Mouse (Mus musculus) limb, embryonic 11.5 days (tissue): Measurements from ENCODE around the gene Defb43. TPM values are rescaled to one million over a fixed set of nuclear protein-coding genes. Genes with fewer than 3 reads are reported as not detected.
A peak's percentile ranks its signal among the peaks of the same experiment; 100 is the strongest.

Experiments used
- ATAC-seq: fragments of 200-750 bp; cut with Nextera tagmentation; 2 replicates; pipeline ENCODE4 v1.8.0; 2017; ENCODE audit warnings: low read depth; ENCODE audit not compliant: insufficient number of reproducible peaks, low FRiP score, low TSS enrichment
- DNase-seq: peaks from one replicate; pipeline ENCODE4 v3.0.0-alpha.2; 2015; ENCODE audit warnings: low spot score
- H3K27ac ChIP-seq: fragments of 300-500 bp; sonication (generic); replicated peaks from 2 replicates; pipeline ENCODE4 v1.5.1; 2014; ENCODE audit warnings: low read depth, mild to moderate bottlenecking, low read length
- H3K27me3 ChIP-seq: fragments of 300-500 bp; sonication (generic); 2 replicates; pipeline ENCODE4 v1.6.1; 2014; ENCODE audit warnings: mild to moderate bottlenecking, low read length, mixed read lengths; ENCODE audit not compliant: control insufficient read depth, insufficient read depth
- H3K36me3 ChIP-seq: fragments of 300-500 bp; sonication (generic); 2 replicates; pipeline ENCODE4 v1.6.1; 2014; ENCODE audit warnings: mild to moderate bottlenecking, low read length, moderate library complexity, mixed read lengths; ENCODE audit not compliant: control insufficient read depth, insufficient read depth
- H3K4me1 ChIP-seq: fragments of 300-500 bp; sonication (generic); 2 replicates; pipeline ENCODE4 v1.6.1; 2014; ENCODE audit warnings: low read length, mixed read lengths; ENCODE audit not compliant: control insufficient read depth, insufficient read depth
- H3K4me2 ChIP-seq: fragments of 300-500 bp; sonication (generic); 2 replicates; pipeline ENCODE4 v1.6.1; 2014; ENCODE audit warnings: low read depth, mild to moderate bottlenecking, moderate library complexity; ENCODE audit not compliant: severe bottlenecking
- H3K4me3 ChIP-seq: fragments of 300-500 bp; sonication (generic); 2 replicates; pipeline ENCODE4 v1.5.1; 2014; ENCODE audit warnings: low read depth, low read length
- H3K9ac ChIP-seq: fragments of 300-500 bp; sonication (generic); 2 replicates; pipeline ENCODE4 v1.6.1; 2014; ENCODE audit warnings: mild to moderate bottlenecking, low read length
- H3K9me3 ChIP-seq: fragments of 300-500 bp; sonication (generic); 2 replicates; pipeline ENCODE4 v1.6.1; 2016; ENCODE audit warnings: low read length; ENCODE audit not compliant: control insufficient read depth
- WGBS: fragments of 180-500 bp; shearing (Covaris S2); extraction: QIAGEN DNeasy Blood & Tissue Kit; methylation state at CpG from one replicate; pipeline ENCODE4 v1.1.7; 2014; 5-methylcytosine and 5-hydroxymethylcytosine counted together
- polyA plus RNA-seq: library from polyadenylated mRNA; unstranded; fragments of >200 nt; fragmentation: Nextera tagmentation; extraction: Ambion mirVana; gene quantifications from 2 replicates; pipeline ENCODE4 v1.2.1, GENCODE M21; 2014

The Defb43 gene
- polyA plus RNA-seq, 1 experiment from 2014 or later: not detected

DNA sequence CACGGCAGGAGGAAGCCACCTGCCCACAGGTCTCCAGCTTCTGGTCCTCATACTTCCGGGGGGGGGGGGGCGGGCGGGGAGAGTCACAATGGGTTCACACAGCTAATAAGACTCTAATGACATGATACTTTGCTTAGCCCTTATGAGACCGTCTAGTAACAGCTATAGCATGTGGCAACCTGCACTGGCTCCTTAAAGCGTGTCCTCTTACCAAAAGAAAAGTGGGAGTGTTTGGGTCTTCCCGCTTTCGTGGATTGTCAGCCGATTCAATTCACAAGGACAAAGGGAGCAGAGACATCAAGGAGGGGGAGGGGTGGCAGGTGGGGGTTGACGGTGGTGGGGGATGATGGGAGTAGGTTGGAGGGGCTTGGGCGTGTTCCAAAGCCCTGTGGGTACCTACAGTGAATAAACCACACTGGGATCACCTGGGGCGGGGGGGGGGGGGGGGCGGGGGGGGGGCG lies 38.4 kb downstream of the Defb43 start, which contains the start of gene Defb30:
Defb30 (minus strand) TSS at position 51 of the 461 bp plus-strand sequence.
- 86% methylated on average over 12 of the region's 14 CpGs for whole genome bisulfite sequencing
- H3K36me3 ChIP-seq: no peaks in the 10 kb centered on the region
- no peaks in the 10 kb centered on the region for H3K27me3 ChIP-seq
- no peak within 1 kb of the TSS for H3K4me3 ChIP-seq
- no peak within 1 kb of the TSS for H3K4me2 ChIP-seq
- no peaks in the 10 kb centered on the region for H3K4me1 ChIP-seq
- DNase-seq (no peak), ATAC-seq (no peak)
- no peaks in the 10 kb centered on the region for H3K9me3 ChIP-seq
- no peak within 1 kb of the TSS for H3K9ac ChIP-seq
- no peak within 1 kb of the TSS for H3K27ac ChIP-seq

DNA sequence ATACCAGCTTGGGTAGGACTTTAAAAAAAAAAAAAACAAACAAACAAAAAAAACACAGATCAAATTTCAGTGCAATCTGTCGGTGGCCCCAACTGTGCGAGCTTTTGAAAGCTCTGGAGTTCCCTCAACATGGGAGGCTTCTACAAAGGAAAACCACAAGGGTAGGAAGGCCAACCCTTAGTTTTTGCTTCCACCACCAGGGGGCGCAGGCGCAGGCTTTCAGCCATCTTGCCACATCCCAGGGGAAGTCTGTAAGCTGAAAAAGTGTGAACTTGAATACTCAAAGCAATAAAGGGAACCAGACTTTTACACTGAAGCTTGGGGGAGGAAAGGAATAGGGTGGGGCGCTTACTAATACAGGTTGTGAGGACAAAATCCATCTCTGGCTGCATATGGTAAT lies 39.2 kb downstream of the Defb43 start:
- Histone ChIP-seq H3K4me3 (no peak overlapping the region), H3K36me3 (no peaks in the 10 kb centered on the region), H3K27me3 (no peaks in the 10 kb centered on the region), H3K4me1 (no peaks in the 10 kb centered on the region), H3K9ac (no peak overlapping the region), H3K27ac (no peak overlapping the region), H3K9me3 (no peaks in the 10 kb centered on the region), H3K4me2 (no peak overlapping the region)
- WGBS: 32% methylated on average over 5 of the region's 5 CpGs
- DNase-seq (peak; percentile 76), ATAC-seq (no peak)

DNA sequence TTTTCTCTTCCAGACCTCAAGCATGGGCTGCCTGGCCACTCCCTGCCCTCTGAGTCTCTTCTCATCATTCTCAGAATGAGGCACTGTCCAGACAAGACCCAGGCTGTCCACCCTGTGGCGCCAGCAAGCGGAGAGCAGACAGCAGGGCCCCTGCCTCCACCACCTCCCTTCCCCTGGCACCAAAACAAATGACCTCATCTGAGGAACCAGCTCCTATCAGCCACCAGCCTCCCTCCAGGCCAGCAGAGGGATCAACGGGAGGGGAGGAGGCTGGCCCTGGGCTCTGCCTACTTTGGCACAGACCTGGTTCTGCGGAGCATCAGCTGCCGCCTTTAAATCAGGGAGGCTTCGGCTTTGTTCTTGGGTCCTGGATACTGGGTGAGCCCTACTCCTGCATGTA lies 43.2 kb downstream of the Defb43 start:
- H3K9ac ChIP-seq: no peak overlapping the region
- no peaks in the 10 kb centered on the region for H3K9me3 ChIP-seq
- ATAC-seq: no peak; the same call in 1 of the 2 replicates
- no peak for DNase-seq
- H3K4me1 ChIP-seq: no peaks in the 10 kb centered on the region
- WGBS: 38% methylated on average over 6 of the region's 6 CpGs
- no peaks in the 10 kb centered on the region for H3K27me3 ChIP-seq
- no peak overlapping the region for H3K27ac ChIP-seq
- H3K4me2 ChIP-seq: no peak overlapping the region
- H3K36me3 ChIP-seq: no peaks in the 10 kb centered on the region
- no peak overlapping the region for H3K4me3 ChIP-seq

DNA sequence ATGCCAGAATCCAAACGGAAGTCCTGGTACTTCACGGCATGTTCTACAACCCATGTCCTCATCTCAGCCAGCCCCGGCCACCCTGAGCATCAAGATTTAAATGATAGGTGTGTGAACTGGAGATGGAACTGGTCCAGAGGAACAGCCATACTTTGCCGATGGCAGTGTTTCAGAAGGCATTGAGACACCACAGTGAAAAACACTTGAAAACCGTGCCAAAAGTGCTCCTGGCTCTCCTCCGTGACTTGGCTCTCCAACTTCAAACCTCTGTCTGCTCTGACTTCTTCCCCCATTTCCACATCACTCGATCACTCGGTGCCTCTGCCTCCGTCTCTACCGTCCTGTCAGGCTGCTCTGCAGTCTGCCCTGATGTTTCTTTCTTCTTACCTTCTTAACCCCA lies 48.8 kb downstream of the Defb43 start:
- Histone ChIP-seq H3K4me1 (no peaks in the 10 kb centered on the region), H3K27ac (no peak overlapping the region), H3K4me2 (no peak overlapping the region), H3K36me3 (no peaks in the 10 kb centered on the region), H3K9ac (no peak overlapping the region), H3K27me3 (no peaks in the 10 kb centered on the region), H3K9me3 (no peaks in the 10 kb centered on the region), H3K4me3 (no peak overlapping the region)
- whole genome bisulfite sequencing: 82% methylated on average over 10 of the region's 10 CpGs
- DNase-seq (no peak), ATAC-seq (no peak)

DNA sequence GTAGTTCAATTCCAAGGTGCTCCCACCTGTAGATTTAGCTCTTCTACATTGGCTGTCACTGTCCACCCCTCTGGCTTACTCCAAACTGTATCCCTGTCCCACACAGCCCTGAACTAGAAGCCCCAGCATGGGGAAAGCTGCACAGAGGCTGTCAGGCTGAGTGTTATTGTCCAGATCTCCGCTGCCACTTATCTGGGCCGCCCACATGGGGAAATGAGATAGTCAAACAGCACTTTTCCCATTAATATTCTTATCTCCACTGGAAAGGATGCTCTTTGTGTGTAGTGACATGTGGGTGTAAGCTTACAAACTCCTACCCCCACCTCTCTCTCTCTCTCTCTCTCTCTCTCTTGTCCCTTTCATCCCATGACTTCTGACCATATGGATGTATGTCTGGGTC lies 50.6 kb downstream of the Defb43 start:
- no peak overlapping the region for H3K27ac ChIP-seq
- no peaks in the 10 kb centered on the region for H3K27me3 ChIP-seq
- no peaks in the 10 kb centered on the region for H3K9me3 ChIP-seq
- WGBS: 73% methylated on average over 2 of the region's 2 CpGs
- DNase-seq (no peak), ATAC-seq (no peak)
- no peak overlapping the region for H3K9ac ChIP-seq
- H3K36me3 ChIP-seq: no peaks in the 10 kb centered on the region
- H3K4me2 ChIP-seq: no peak overlapping the region
- H3K4me3 ChIP-seq: no peak overlapping the region
- H3K4me1 ChIP-seq: no peaks in the 10 kb centered on the region

DNA sequence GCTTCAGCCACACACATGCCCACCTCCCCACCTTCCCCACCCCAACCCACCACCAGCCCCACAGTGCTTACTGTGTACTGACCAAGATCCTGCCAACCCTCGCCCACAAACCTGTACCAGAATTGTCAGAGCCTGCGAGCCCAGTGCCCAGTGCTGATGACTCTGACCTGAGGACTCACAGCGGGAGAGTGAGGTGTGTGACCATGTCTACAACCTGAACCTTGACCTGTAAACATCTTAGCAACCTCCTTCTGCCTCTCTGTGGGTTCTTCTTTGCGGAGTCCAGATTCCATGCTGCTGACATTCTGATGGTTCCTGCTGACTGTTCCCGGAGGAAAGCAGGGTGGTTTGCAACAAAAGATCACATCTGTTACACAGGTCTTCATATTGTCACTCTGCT lies 53.8 kb downstream of the Defb43 start:
- Histone ChIP-seq H3K9me3 (no peaks in the 10 kb centered on the region), H3K27ac (no peak overlapping the region), H3K4me2 (no peak overlapping the region), H3K4me1 (no peaks in the 10 kb centered on the region), H3K4me3 (no peak overlapping the region), H3K36me3 (no peaks in the 10 kb centered on the region), H3K9ac (no peak overlapping the region), H3K27me3 (no peaks in the 10 kb centered on the region)
- no peak for DNase-seq
- ATAC-seq: no peak
- 82% methylated on average over 5 of the region's 5 CpGs for WGBS

DNA sequence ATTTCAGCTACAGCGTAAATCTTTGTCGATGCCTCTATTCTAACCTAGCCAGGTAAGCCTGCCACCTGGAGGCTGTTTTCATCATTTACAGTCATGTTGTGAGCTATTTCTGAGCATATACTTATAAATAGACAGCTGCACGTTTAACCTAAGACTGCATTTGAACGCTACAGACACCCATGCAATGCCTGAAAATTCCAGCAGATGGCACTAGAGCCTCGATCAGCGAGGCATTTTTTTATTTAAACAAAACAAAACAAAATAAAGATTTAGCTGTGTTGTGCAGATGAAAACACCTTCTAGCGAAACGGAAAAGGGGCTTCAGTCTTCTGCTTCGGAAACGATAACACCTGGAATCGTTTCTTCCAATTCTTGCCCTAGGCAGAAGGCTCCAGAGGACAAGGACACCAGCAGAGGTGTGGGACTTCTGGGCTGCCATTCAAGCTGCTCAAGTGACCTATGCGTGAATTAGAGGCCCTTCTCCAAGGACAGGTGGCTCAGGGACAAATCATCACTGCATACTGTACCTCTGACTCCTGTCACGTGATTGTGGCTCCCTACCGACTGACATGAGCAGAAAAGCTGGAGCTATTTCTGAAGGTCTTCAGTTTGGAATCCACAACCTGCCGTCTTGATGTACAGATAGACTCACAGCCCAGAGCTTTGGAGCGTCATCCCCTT lies 55.2 kb downstream of the Defb43 start:
- no peak overlapping the region for H3K4me2 ChIP-seq
- ATAC-seq: no peak

More for the DNA sequence above, 55.2 kb downstream of the Defb43 start:
- 34% methylated on average over 16 of the region's 16 CpGs for WGBS
- no peak overlapping the region for H3K27ac ChIP-seq
- H3K27me3 ChIP-seq: no peaks in the 10 kb centered on the region
- no peaks in the 10 kb centered on the region for H3K36me3 ChIP-seq
- no peak overlapping the region for H3K9ac ChIP-seq
- H3K4me1 ChIP-seq: no peaks in the 10 kb centered on the region
- DNase-seq: peak; percentile 88
- no peak overlapping the region for H3K4me3 ChIP-seq
- H3K9me3 ChIP-seq: no peaks in the 10 kb centered on the region
